Mouse (Mus musculus) neural tube, embryonic 10.5 days (tissue): ENCODE results near the gene Cdkal1.
A peak's percentile ranks its signal among the peaks of the same experiment; 100 is the strongest.

ENCODE experiments used
- DNase-seq: peaks from one replicate; pipeline ENCODE4 v3.0.0-alpha.2; 2017; ENCODE audit warnings: low spot score; ENCODE audit errors: extremely low spot score

Gene Cdkal1

GRCm38 (mm10) chr13:29818314-29818713 lies 37.2 kb downstream of the Cdkal1 start:
- DNase-seq: no peak

- DNase-seq: no peak
These were observed 44.7 kb downstream of the Cdkal1 start for GRCm38 (mm10) chr13:29810780-29811179.

- DNase-seq: no peak
These were observed 47.1 kb downstream of the Cdkal1 start for GRCm38 (mm10) chr13:29808383-29808782.

- DNase-seq: no peak
These were observed 47.5 kb downstream of the Cdkal1 start for GRCm38 (mm10) chr13:29807930-29808329.

GRCm38 (mm10) chr13:29806871-29807270 lies 48.6 kb downstream of the Cdkal1 start:
- DNase-seq: no peak

GRCm38 (mm10) chr13:29805296-29805695 lies 50.2 kb downstream of the Cdkal1 start:
- no peak for DNase-seq

GRCm38 (mm10) chr13:29804034-29804433 lies 51.4 kb downstream of the Cdkal1 start:
- DNase-seq: no peak

- no peak for DNase-seq
These were observed 52.8 kb downstream of the Cdkal1 start for GRCm38 (mm10) chr13:29802699-29803098.

GRCm38 (mm10) chr13:29800078-29800477 lies 55.4 kb downstream of the Cdkal1 start:
- no peak for DNase-seq

- DNase-seq: no peak
These were observed 63.4 kb downstream of the Cdkal1 start for GRCm38 (mm10) chr13:29792112-29792511.

GRCm38 (mm10) chr13:29791439-29791838 lies 64.0 kb downstream of the Cdkal1 start:
- no peak for DNase-seq

GRCm38 (mm10) chr13:29786984-29787383 lies 68.5 kb downstream of the Cdkal1 start:
- DNase-seq: no peak

- DNase-seq: no peak
These were observed 70.6 kb downstream of the Cdkal1 start for GRCm38 (mm10) chr13:29784894-29785293.

GRCm38 (mm10) chr13:29781332-29781731 lies 74.1 kb downstream of the Cdkal1 start:
- DNase-seq: no peak

GRCm38 (mm10) chr13:29780713-29781112 lies 74.8 kb downstream of the Cdkal1 start:
- DNase-seq: no peak

GRCm38 (mm10) chr13:29779519-29779918 lies 76.0 kb downstream of the Cdkal1 start:
- no peak for DNase-seq

- no peak for DNase-seq
These were observed 76.4 kb downstream of the Cdkal1 start for GRCm38 (mm10) chr13:29779116-29779515.

GRCm38 (mm10) chr13:29778124-29778523 lies 77.3 kb downstream of the Cdkal1 start:
- no peak for DNase-seq

GRCm38 (mm10) chr13:29777225-29777624 lies 78.2 kb downstream of the Cdkal1 start:
- DNase-seq: no peak

- DNase-seq: no peak
These were observed 79.8 kb downstream of the Cdkal1 start for GRCm38 (mm10) chr13:29775603-29776230.

GRCm38 (mm10) chr13:29773563-29773962 lies 81.9 kb downstream of the Cdkal1 start:
- peak; percentile 30 for DNase-seq

GRCm38 (mm10) chr13:29772970-29773369 lies 82.5 kb downstream of the Cdkal1 start:
- DNase-seq: no peak

- DNase-seq: no peak
These were observed 85.6 kb downstream of the Cdkal1 start for GRCm38 (mm10) chr13:29769647-29770436.
